Mouse (Mus musculus) c-Kit-negative CD71-positive TER-119-positive erythroid progenitor cells, embryonic 14.5 days (primary cell): Measurements from ENCODE around the gene Cux2.

Source experiments
- DNase-seq: peaks from one replicate; pipeline ENCODE4 v3.0.0-alpha.2; 2013; ENCODE audit warnings: low read depth, low spot score

Gene Cux2

DNA sequence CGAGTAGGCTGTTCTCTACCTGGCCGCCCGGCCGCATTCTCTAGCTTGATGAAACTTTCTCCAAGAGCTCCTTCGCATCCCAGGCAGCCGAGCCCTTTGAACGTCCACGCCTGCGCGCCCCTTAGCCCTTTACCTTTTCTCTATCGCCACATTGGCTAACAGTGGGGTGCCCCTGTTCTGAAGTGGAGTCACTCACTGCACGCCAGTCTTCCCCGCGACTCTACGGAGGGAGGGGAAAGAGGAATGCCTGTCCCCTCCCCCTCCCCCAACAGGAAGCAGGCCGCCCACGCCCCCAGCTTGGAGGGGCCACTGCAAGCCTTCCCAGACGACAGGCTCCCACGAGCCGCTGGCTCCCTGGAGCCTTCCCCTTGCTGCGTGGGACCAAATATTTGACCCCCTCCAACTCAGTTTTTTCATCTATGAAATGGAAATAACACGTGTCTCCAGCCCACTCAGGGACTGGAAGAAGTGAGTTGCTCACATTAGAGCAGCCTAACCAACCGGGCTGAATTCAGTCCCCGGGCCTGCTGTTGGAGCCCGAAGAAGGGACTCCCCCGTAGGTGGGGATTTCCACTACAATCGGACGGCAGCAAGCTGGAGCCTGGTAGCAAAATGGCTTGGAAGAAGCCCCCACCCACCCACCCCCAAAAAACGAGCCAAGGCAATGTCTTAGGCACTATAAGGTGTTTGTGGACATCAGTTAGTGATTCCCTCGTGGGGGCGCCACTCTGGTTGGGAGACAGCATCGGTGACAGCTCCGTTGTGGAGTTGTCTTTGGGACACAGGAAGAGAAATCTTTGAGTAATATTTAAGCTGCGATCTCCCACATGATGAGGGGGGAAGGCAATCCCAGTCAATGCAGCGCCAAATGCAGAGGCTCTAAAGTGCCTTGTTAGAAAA is 212.2 kb downstream of the Cux2 start, which contains the start of gene Sh2b3:
TSS of gene Sh2b3 (minus strand) at position 206 of the 900 bp plus-strand sequence.
- no peak for DNase-seq

DNA sequence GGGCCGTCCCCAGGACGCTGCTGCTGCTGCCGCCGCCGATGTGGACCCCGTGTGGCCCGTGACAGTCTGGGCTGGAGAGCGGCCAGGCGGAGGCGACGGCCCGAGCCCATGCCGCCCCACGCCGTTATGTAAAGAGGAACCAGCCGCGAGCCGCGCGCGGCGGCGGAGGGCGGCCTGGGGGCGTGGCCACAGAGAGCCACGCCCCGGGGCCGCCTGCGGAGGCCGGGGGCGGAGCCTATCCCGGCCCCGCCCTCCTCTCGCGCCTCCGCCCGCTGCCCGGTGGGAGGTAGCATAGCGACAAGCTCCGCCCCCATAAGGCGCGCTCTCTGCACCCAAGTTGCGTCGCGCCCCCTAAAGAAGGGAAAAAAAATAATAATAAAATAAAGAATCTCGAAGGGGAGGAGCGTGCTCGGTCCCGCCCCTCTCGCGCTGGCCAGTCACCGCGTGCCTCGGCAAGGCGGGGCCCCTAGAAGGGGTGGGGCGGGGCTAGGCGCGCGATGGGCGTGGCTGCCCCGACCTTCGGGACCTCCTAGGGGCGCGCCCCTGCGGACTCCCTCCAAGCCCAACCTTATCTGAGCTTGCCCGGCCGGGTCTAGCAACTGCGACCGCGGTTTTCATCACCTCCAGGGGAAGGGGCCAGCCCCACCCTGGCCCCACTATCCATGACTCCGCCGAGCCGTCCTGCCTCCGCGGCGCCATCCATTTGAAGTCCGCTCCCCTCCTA is 213.0 kb downstream of the Cux2 start:
- peak; percentile 81 for DNase-seq

DNA sequence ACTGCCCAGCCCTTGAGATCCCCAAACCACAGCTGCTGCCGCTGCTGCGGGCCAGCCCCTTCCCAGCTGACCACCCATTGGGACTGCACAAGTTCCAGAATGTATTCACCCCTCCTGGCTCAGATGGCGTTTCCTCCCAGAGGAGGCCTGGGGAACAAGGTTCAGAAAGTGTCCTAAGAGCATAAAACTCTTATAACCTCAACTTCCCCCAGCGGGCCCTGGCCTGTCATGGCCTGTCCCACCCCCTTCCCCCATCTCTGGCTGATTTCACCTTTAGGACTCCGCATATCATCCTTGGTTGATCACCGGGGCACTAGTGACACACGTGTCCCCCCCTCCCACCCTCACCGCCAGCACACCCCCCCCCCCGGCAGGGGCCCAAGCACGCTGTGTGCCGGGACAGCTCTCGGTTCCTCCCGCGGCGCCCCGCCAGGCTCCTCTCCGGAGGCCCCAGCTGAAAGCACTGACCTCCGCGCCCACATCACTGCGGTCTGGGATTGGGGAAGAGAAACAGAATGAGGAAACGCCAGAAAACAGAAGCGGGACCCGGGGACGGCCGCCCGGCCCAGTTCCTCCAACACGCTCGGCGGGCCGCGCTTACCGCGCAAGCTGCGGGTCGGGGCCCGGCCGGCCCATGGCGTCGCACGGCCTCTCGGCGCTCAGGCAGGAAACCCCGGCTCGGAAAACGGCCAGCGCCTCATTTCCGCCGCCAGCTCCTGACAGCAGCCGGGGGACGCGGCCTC is 213.8 kb downstream of the Cux2 start:
- DNase-seq, result no peak

DNA sequence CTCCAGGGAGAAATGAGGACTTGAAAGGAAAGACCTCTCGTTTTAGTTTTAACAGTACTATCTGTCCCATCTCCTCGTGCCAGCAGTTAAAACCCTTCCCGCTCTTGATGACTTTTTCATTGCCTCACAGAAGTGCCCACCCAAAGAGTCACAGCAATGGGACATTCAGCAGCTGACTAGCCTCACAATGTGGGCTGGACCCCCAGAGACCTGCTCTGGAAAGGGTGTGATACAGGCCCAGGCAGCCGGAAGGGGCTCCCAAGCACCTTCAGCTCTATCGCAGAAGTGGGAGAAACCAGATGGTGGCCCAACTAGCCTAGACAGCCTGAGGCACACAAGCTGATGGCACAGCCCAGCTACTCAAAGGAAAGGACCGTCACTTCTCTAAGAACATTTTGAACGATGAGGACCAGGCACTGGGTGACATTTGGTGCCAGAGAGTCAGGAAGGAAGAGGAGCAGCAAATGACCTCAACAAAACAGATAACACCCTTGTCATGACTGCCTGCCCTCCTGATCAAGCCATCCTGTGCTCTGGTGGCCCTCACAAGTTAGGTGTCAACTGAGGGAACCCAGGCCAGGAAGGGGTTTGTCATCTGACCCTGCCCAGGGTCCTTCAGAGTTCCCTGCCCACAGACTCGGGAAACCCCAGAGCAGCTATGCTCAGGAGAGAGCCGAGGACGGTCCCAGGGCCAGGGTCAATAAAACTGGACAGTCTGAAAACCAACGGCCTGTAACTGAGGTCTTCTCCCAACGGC is 214.7 kb downstream of the Cux2 start:
- DNase-seq, result no peak

DNA sequence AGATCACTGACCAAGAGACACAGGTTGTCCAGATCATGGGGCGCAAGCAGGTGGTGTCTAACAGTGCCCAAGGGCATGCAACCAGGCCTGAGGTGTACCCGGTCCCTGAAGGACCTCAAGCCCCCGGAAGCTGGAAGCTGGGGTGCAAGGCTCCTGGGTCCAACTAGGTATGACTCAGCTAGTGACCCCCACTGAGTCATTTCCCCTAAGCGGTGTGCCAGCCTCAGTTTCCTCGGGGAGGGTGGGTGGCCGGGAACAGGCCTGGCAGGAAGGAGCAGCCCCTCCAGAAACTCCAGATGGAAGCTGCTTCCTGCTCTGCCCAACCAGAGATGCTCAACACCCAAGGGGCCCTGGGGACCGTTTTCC is 215.7 kb downstream of the Cux2 start:
- no peak for DNase-seq

DNA sequence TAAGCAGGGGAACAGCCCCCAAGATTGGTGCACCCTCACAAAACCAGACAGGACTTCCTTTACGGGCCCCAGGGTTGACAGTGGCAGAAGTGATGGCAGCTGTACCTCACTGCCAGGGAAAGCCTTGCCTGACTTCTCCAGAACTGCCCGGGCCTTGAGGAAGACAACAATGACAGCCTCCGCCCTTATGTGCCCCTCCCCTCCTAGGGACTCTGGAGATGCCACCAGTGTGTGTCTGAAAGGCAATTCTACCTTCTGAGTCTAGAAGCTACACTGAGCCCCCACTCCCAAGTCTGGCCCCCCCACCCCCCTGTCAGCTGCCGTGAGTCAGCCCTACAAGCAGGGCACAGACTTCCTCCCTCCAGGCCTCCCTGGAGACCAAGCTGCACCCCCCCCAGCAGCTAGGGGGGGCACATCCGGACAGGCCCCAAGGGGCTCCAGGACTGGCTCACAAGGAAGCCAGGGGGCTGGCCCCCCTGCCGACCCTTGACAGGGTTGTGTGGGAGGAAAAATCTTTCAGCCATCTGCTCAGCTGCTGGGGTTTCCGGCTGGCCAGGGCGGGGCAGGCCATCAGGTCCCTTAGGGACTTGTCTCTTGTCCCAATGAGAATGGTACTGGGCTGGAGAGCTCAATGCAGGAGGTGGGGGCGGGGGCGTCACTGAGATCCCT is 216.2 kb downstream of the Cux2 start:
- no peak for DNase-seq

DNA sequence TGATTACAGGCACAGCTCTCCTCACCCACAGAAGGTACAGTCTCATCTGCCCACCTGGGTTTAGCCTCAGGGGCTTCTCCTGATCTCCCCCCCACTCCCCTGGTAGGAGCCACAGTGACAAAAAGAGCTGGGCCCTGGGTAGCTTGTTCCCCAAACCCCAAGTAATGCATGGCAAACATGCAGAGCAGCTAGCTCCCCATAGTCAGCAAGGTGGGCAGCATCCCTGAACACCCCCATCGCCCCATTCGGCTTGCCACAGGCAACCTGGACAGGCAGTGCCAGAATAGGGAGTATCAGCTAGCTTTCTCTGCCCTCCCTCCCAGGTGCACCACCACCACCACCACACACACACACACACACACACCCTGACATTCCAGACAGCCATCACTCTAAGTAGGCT is 216.7 kb downstream of the Cux2 start:
- DNase-seq, result no peak

DNA sequence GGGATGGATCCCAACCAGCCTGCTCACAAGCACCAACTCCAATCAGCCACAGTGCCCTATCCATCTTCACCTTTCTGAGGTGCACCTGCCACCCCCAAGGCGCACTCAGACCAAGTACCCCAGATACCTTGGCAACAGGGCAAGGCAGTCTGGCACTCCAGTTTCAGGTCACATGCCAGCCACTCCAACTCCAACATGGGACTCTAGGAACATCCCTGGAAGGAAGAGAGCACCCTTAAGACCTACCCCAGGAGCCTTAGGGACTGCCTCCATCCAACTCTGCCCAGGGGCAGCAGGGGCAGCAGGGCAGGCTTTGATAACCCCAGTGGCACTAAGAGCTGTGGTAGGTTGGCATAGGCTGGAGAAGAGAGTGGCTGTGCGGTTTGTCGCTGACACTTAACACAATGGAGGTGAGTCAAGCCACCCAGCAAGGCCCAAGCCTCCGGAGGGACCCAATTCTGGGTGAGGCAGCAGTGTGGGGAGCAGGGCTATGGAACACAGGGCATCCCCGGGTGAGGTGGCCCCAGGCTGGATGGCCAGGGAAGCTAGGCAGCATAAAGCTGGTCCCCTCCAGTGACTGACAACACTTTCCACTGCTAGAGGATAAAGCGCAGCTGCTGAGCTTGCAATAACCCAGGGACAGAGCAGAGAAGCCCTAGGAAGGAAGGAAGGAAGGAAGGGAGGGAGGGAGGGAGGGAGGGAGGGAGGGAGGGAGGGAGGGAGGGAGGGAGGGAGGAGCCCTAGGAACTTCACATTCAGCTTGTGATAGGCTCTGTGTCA is 217.3 kb downstream of the Cux2 start:
- no peak for DNase-seq

DNA sequence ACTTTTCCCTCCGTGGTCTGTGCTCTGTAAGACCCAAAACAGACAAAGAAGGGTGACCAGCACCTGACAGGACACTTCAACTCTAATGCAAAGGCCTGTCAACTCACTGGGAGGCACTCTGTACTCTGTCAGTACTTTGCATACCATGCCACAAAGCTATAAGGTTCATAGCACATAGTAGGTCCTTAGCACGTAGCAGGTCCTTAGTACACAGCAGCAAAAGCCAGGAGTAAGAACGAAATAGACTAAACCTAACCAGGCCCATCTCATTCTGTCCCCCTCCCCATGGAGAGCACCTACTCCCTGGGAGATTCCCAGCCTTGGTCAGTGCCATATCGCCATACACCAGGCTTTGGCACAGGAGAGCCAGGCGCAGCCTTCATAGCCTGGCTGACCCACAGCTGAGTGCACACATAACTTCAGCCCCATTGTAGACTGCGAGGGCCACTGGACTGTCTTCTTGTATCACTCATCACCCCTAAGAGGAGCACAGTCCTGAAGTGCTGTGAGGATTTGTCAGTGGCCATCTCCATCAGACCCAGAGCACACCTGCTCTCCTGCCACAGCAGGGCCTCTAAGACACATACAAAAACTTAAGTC is 218.8 kb downstream of the Cux2 start:
- no peak for DNase-seq

DNA sequence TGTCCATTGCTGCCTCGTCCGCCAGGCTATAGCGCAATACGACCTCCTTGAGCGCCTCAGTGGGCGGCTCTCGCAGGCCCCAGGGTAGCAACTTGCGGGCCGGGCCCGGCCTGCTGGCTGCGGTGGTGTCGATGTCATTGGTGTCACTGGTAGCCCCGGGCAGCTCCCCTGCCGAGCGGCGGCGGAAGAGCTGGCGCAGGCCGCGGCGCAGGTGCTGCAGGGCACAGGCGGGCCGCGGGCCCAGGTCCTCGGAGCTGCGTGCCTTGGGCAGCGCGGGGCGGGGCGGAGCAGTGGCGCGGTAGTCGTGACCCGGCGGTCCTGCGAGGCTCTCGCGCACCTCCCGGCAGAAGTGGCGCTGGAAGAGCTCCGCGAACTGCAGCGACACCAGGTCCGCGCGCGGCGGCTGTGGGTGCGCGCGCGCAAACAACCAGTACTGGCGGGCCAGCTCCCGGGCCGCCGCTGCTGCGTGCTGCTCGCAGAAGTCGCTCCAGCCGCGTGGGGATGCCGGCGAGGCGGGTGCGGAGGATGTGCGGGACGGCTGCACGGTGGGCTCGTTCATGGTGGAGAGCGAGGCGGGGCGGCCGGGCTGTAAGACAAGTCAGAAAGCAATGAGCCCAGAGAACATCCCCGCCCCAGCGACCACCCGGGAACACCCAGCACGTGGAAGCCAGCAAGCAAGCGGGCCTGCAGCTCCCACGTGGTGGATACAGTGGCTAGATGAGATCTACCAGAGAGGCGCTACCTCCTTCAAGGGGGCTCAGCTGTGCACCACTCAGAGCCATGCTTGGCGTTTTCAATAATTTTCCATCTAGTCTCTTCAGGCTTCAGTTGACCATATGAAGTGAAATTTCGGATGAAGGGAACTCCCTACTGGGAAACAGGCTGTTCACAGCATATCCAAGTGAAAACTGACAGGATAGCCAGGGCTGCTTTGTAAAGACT is 221.1 kb downstream of the Cux2 start:
- DNase-seq, result no peak

DNA sequence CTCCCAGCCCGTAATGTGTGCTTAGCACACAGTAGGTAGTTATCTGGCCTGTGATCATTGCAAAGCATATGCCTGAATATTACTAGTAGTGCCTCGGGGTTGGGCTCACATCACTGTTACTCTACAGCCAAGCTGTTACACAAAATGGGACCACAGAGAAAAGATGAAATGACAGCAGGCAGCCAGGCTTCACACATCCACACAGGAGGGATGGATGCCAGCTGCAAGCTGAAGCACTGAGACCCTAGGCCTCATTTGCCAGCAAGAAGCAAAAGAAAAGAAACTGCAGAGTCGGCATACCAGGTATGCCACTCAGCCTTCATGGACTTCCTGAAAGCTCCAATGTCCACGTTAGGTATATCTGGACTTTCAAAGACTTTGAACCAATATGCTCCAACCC is 222.0 kb downstream of the Cux2 start:
- no peak for DNase-seq

DNA sequence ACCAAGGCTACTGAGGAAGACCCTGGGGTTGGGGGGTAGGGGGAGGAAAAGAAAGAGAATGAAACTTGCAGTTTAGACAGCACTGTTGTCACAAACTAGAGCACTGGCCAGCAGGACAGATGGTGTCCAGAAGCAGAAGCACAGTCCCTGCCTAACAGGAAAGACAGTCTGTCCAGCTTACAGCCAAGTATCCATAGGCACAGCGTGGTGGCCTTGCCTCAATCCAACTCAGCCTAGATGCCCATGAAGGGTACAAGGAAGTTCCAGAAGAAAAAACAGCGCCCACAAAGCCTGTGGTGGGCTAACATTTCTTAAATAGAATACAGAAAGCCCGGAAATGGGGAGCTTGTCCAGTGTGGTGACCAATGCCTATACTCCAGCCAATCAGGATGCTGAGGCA is 224.3 kb downstream of the Cux2 start:
- DNase-seq, result no peak

DNA sequence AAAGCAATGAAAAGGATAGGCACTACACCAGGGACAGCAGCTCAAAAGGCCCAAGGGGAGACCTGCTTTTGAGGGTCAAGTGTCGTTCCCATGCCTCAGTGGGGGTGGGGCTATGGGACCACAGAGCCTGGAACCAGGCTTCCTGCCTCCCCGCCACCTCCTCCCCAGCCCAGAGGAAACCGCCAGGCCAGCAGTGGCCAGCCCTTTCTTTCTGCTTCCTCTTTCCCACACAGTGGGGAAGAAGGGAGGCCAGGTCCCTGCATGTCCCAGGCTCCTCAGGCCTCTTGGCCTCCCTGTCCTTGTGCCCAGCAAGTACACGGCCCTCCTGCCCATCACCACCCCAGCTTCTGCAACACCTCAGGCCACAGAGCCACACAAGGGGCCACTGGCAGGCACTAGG is 225.8 kb downstream of the Cux2 start:
- DNase-seq, result no peak

DNA sequence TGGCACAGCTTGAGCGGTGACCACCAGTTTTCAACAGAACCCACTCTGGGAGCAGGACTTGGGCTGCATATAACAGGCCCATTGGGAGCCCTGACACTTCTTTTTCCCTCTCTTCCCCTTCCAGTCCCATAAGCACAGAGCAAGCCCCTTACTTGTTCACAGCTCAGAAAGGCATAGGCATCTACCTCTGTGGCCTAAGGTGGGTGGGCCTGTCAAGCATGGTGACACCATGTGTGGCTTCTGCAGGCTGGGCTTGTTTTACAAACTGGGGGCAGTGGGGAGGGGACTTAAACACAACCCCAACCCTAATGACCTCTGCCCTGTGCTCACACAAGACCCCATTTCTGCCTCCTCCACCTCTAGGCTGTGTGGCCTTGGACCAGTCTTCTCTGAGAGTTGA is 226.2 kb downstream of the Cux2 start:
- no peak for DNase-seq

DNA sequence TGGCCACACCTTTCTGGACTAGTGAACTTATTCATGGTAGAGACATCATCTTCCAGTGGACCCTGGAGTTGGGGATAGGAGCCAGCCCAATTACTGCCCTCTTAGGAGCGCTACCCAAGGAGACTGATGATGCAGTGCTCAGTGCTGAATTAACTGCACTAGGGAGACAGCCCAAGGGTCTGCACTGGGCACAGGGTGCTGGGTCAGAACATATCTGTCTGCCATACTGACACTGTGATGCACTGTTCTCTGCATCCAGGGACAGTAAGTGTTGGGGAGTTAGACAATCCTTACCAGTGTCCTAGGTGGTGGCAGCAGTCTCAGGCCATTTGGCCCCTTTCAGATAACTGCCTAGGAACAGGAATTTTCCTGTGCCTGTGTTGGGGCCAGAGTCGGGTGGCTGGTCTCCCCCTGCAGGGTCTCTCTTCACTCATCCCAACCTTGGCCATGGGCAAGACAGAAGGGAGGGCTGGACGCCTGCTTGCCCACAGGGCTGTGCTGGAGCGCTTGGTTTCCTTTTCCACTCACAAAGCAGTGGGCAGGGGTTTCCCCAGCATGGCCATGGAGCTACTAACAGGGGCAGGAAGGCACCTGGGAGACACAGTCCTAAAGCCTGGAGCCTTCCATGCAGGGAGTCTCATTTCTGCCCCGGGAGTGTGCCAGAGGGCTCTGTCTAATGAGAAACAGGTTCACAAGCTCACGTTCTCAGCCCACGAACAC is 227.0 kb downstream of the Cux2 start:
- no peak for DNase-seq

DNA sequence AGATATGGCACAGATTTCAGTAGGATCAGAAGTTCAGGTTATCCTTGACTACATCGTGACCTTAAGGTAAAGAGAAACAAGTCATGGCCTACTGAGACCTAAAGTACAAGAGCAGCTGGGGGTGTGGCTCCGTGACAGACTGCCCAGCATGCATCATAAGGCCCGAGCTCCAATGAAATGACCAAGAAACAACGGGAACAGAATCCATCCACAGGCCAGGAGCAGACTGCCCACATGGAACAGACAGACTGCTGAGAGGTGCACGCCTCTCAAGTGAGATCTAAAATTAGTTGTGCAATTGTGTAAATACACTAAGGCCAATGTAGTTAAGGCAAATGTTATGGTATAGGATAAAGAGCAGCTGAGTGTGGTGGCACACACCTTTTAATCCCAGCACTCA is 228.3 kb downstream of the Cux2 start:
- no peak for DNase-seq

DNA sequence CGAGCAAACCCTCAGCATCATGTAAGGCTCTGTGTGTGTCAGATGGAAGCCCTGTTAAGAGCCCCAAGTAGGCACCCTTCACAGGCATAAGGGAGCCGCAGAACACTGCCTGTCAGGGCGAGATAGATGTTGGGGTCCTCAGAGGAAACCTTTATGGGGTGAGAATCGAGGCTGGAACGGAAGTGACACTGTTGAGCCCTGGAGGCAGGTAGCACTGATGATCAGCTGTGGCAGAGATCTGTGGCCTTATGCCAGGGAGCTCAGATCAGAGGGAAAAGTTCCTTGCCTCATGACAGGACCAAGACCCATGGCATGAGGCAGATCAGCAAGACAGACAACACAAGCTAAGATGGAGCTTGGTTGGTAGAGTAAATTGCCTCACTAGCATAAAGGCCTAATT is 228.8 kb downstream of the Cux2 start:
- DNase-seq, result no peak

DNA sequence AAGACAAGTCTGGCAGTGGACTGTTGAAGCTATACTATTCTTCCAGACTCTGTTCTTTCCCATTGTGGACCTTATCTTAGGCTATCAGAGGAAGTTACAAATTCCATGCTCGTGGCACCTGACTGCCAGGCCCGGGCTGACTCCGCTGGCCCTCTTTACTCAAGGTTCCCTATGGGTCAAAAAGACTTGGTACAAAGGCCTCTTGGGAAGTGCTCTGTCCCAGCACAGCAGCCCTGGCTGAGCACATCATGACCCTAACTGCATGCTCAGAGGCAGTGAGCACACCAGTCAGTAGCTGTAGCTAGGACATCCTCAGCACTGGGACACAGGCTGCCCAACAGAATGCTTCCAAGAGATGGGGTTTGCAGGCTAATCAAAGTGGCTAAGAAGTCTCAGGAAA is 229.2 kb downstream of the Cux2 start:
- no peak for DNase-seq
